Mouse (Mus musculus) lung, embryonic 14.5 days (tissue): Measurements from ENCODE around the gene Slc26a6. TPM values are rescaled to one million over a fixed set of nuclear protein-coding genes. Genes with fewer than 3 reads are reported as not detected.

Experiments used
- ATAC-seq: fragments of 200-750 bp; cut with Nextera tagmentation; 2 replicates; pipeline ENCODE4 v1.8.0; 2017; ENCODE audit warnings: mild to moderate bottlenecking, moderate TSS enrichment, moderate library complexity; ENCODE audit not compliant: insufficient read depth
- DNase-seq: peaks from one replicate; pipeline ENCODE4 v3.0.0-alpha.2; 2015
- H3K27ac ChIP-seq: fragments of 300-500 bp; sonication (generic); 2 replicates; pipeline ENCODE4 v1.5.1; 2014; ENCODE audit warnings: low read depth, mild to moderate bottlenecking, moderate library complexity
- H3K27me3 ChIP-seq: fragments of 300-500 bp; sonication (generic); 2 replicates; pipeline ENCODE4 v1.6.1; 2014; ENCODE audit warnings: low read length, control low read depth; ENCODE audit not compliant: insufficient read depth
- H3K36me3 ChIP-seq: fragments of 300-500 bp; sonication (generic); 2 replicates; pipeline ENCODE4 v1.6.1; 2014; ENCODE audit warnings: control low read depth; ENCODE audit not compliant: insufficient read depth
- H3K4me1 ChIP-seq: fragments of 300-500 bp; sonication (generic); 2 replicates; pipeline ENCODE4 v1.6.1; 2014; ENCODE audit warnings: antibody characterized with exemption, control low read depth; ENCODE audit not compliant: insufficient read depth
- H3K4me2 ChIP-seq: fragments of 300-500 bp; sonication (generic); 2 replicates; pipeline ENCODE4 v1.6.1; 2014; ENCODE audit warnings: mild to moderate bottlenecking
- H3K4me3 ChIP-seq: fragments of 300-500 bp; sonication (generic); 2 replicates; pipeline ENCODE4 v1.5.1; 2014; ENCODE audit warnings: low read depth, low read length
- H3K9ac ChIP-seq: fragments of 300-500 bp; sonication (generic); 2 replicates; pipeline ENCODE4 v1.6.1; 2014
- H3K9me3 ChIP-seq: fragments of 300-500 bp; sonication (generic); 2 replicates; pipeline ENCODE4 v1.6.1; 2016; ENCODE audit warnings: low read depth, low read length, control low read depth
- CTCF ChIP-seq: IDR thresholded peaks from 2 replicates; pipeline ENCODE4 v1.5.1; 2016; ENCODE audit warnings: antibody characterized with exemption, low read depth
- WGBS: fragments of 180-500 bp; shearing (Covaris S2); extraction: QIAGEN DNeasy Blood & Tissue Kit; methylation state at CpG from one replicate; pipeline ENCODE4 v1.1.7; 2014; 5-methylcytosine and 5-hydroxymethylcytosine counted together
- polyA plus RNA-seq: library from polyadenylated mRNA; unstranded; fragments of >200 nt; fragmentation: Nextera tagmentation; extraction: Ambion mirVana; gene quantifications from 2 replicates; pipeline ENCODE4 v1.2.1, GENCODE M21; 2014

Slc26a6 gene
- polyA plus RNA-seq, 1 experiment from 2014 or later = 10.7 TPM

DNA sequence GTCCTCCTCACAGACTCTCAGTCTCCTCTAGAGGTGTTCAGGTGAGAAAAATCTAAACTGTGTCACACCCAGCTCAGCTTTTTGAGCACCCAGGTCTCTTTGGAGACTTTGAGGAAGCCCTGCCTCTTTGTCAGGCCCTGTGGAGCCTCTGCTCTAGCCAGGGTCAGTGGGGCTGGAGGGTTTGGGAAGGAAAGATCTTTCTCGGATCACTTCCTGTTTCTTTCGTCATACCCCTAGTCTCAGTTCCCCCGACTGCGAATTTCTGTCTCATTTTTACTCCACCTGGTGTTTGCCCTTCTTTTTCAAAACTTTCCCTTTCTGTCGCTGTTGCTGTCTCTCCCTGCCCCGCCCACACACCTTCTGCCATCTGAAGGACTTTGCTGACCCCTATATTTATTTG is 43.4 kb upstream of the Slc26a6 start:
- no peak for TF ChIP-seq CTCF
- Histone ChIP-seq H3K9ac (no peak overlapping the region), H3K27me3 (no peaks in the 10 kb centered on the region), H3K4me1 (peaks cover 6% of the 10 kb centered on the region; the same call in 1 of the 2 replicates), H3K4me2 (peak overlapping the region; percentile 91; the same call in 1 of the 2 replicates), H3K4me3 (no peak overlapping the region), H3K27ac (no peak overlapping the region), H3K9me3 (no peaks in the 10 kb centered on the region), H3K36me3 (peaks cover 66% of the 10 kb centered on the region)
- no peak for ATAC-seq
- DNase-seq = no peak
- WGBS = 50% methylated on average over 6 of the region's 6 CpGs

- peaks cover 66% of the 10 kb centered on the region for H3K36me3 ChIP-seq
- ATAC-seq (no peak), DNase-seq (no peak)
- no peaks in the 10 kb centered on the region for H3K27me3 ChIP-seq
- 71% methylated on average over 5 of the region's 5 CpGs for WGBS
- H3K4me1 ChIP-seq = peaks cover 6% of the 10 kb centered on the region; the same call in 1 of the 2 replicates
- no peaks in the 10 kb centered on the region for H3K9me3 ChIP-seq
- H3K4me3 ChIP-seq = no peak overlapping the region
- no peak overlapping the region for H3K27ac ChIP-seq
- no peak for TF ChIP-seq CTCF
- no peak overlapping the region for H3K9ac ChIP-seq
- no peak overlapping the region for H3K4me2 ChIP-seq
Measured at GRCm38 (mm10) chr9:108810516-108810915, 42.6 kb upstream of the Slc26a6 start.

GRCm38 (mm10) chr9:108815557-108815956 is 37.5 kb upstream of the Slc26a6 start:
- Histone ChIP-seq H3K4me1 (no peaks in the 10 kb centered on the region), H3K9ac (no peak overlapping the region), H3K4me2 (no peak overlapping the region), H3K27ac (no peak overlapping the region), H3K4me3 (no peak overlapping the region), H3K36me3 (peaks cover 63% of the 10 kb centered on the region), H3K27me3 (no peaks in the 10 kb centered on the region), H3K9me3 (no peaks in the 10 kb centered on the region)
- DNase-seq (no peak), ATAC-seq (no peak)
- TF ChIP-seq CTCF = no peak
- WGBS = 80% methylated on average over 7 of the region's 7 CpGs

DNA sequence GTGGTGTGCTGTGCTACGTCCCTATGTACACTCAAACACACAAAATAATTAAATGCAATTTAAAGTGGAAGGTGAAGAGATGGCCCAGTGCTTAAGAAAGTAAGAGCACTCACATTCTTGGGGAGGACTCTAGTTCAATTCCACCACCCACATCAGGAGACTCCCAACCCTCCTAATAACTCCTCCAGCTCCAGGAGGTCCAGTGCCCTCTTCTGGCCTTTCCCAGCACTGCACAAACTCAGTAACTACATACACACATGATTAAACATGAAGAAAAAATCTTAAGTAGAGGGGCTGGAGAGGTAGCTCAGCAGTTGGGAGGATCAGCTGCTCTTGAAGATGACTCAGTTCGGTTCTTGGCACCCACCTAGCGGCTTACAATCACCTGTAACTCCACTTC is 33.6 kb upstream of the Slc26a6 start:
- H3K9me3 ChIP-seq = no peaks in the 10 kb centered on the region
- no peaks in the 10 kb centered on the region for H3K4me1 ChIP-seq
- H3K36me3 ChIP-seq = peaks cover 32% of the 10 kb centered on the region
- no peak overlapping the region for H3K27ac ChIP-seq
- ATAC-seq (no peak), DNase-seq (peak; percentile 74)
- no peak overlapping the region for H3K4me3 ChIP-seq
- 60% methylated on average over 3 of the region's 3 CpGs for WGBS
- peak; percentile 69 for TF ChIP-seq CTCF
- no peak overlapping the region for H3K9ac ChIP-seq
- H3K27me3 ChIP-seq = peaks cover 15% of the 10 kb centered on the region
- H3K4me2 ChIP-seq = no peak overlapping the region

- Histone ChIP-seq H3K9ac (no peak overlapping the region), H3K9me3 (no peaks in the 10 kb centered on the region), H3K27ac (no peak overlapping the region), H3K4me2 (no peak overlapping the region), H3K4me1 (no peaks in the 10 kb centered on the region), H3K4me3 (no peak overlapping the region), H3K27me3 (peaks cover 21% of the 10 kb centered on the region), H3K36me3 (peaks cover 26% of the 10 kb centered on the region)
- WGBS = 58% methylated on average over 5 of the region's 5 CpGs
- ATAC-seq = no peak
- no peak for TF ChIP-seq CTCF
- DNase-seq = no peak
Measured at GRCm38 (mm10) chr9:108820077-108820476, 33.0 kb upstream of the Slc26a6 start.

DNA sequence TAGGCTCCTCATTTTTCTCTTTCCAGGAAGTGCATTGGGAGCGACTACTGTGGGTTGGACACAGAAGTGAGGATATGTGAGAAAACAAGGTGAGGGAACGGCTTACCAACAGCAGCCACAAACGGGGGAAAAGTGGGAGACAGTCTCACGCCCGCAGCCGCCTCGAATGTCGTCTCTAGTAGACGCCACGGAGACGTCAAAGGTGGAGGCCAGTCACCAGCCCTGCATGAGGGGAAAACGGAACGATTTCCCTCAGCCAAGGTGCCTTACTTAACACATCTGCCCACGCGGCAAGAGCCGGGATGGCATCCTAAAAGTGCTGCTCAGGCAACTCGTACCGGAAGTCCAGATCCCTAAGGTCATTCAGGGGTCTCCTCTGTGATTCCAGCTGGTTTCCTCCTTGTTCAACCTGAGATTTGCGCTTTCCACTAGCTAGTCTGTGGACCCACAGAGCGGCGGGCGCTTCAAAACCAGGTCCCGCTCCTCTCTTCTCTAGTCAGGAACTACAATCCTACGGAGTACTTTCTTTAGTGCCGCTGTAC is 28.9 kb upstream of the Slc26a6 start:
- WGBS = 4% methylated on average over 25 of the region's 25 CpGs
- H3K4me3 ChIP-seq = no peak overlapping the region
- no peak overlapping the region for H3K27ac ChIP-seq
- H3K4me1 ChIP-seq = no peaks in the 10 kb centered on the region
- no peaks in the 10 kb centered on the region for H3K9me3 ChIP-seq
- peaks cover 62% of the 10 kb centered on the region for H3K27me3 ChIP-seq
- no peak for ATAC-seq
- H3K36me3 ChIP-seq = no peaks in the 10 kb centered on the region
- H3K4me2 ChIP-seq = no peak overlapping the region
- no peak overlapping the region for H3K9ac ChIP-seq
- TF ChIP-seq CTCF = no peak
- no peak for DNase-seq

- ATAC-seq = no peak
- WGBS = under 1% methylated on average over 31 of the region's 31 CpGs
- H3K9me3 ChIP-seq = no peaks in the 10 kb centered on the region
- no peaks in the 10 kb centered on the region for H3K4me1 ChIP-seq
- DNase-seq = no peak
- TF ChIP-seq CTCF = no peak
- no peak overlapping the region for H3K9ac ChIP-seq
- H3K36me3 ChIP-seq = no peaks in the 10 kb centered on the region
- no peak overlapping the region for H3K4me2 ChIP-seq
- no peak overlapping the region for H3K27ac ChIP-seq
- H3K27me3 ChIP-seq = peaks cover 65% of the 10 kb centered on the region
- 0 out of 2 replicates have a peak overlapping the region, but pooled peaks have one; percentile 0 for H3K4me3 ChIP-seq
Measured at GRCm38 (mm10) chr9:108824755-108825413, 28.2 kb upstream of the Slc26a6 start.
